Mouse (Mus musculus): ENCODE data around the gene Rpa1.

GRCm38 (mm10) chr11:75343096-75343495 lies 5.0 kb downstream of the Rpa1 start:
- TF ChIP-seq POLR2A (IDR thresholded peaks at IDR 0.05; ENCODE audit: control insufficient read depth, extremely low read depth, insufficient read depth, low read length, poor library complexity) (no peak), CTCF (IDR thresholded peaks at IDR 0.05; ENCODE audit: borderline replicate concordance, control insufficient read depth, extremely low read depth, insufficient read depth, low read length, poor library complexity) (no peak)
